Mouse (Mus musculus): Measurements from ENCODE around the gene Fbn1. TPM values are rescaled to one million over a fixed set of nuclear protein-coding genes. Genes with fewer than 3 reads are reported as not detected.

Fbn1 gene
- polyA plus RNA-seq (2014; fragmentation: Nextera tagmentation; extraction: Ambion mirVana): 61.0 and 61.1 TPM in 2 replicates

- H3K4me2 ChIP-seq (ENCODE audit: low read depth, low read length): peak within 1 kb of the TSS; percentile 76
- H3K9ac ChIP-seq (ENCODE audit: low read depth, low read length): peak within 1 kb of the TSS; percentile 84
- ATAC-seq (ENCODE audit: low read depth) (no peak), DNase-seq (ENCODE audit: low spot score) (no peak)
- H3K4me3 ChIP-seq (ENCODE audit: low read depth, low read length): peak within 1 kb of the TSS; percentile 81
- 0 out of 2 replicates have a peak, but pooled peaks cover 6% of the 10 kb centered on the region for H3K27me3 ChIP-seq (replicated peaks; ENCODE audit: control insufficient read depth, insufficient read depth, low read length)
- H3K9me3 ChIP-seq (ENCODE audit: control insufficient read depth, low read length): no peaks in the 10 kb centered on the region
- H3K4me1 ChIP-seq (ENCODE audit: control insufficient read depth, insufficient read depth, low read length): peaks cover 6% of the 10 kb centered on the region; the same call in 1 of the 2 replicates
- H3K36me3 ChIP-seq (ENCODE audit: control insufficient read depth, insufficient read depth, low read length): peaks cover 3% of the 10 kb centered on the region; the same call in 1 of the 2 replicates
- H3K27ac ChIP-seq (replicated peaks; ENCODE audit: low read depth, low read length): peak within 1 kb of the TSS; percentile 92
- 80% methylated on average over 4 of the region's 4 CpGs for WGBS
These were observed at the start of gene Fbn1 for GRCm38 (mm10) chr2:125507893-125508292. TSS of gene Fbn1 (minus strand) at chr2:125507993.

GRCm38 (mm10) chr2:125555830-125556229, 48.0 kb upstream of the Fbn1 start:
- H3K27ac ChIP-seq (replicated peaks; ENCODE audit: low read depth, low read length): no peak overlapping the region
- H3K4me1 ChIP-seq (ENCODE audit: control insufficient read depth, insufficient read depth, low read length): peaks cover 8% of the 10 kb centered on the region
- H3K36me3 ChIP-seq (ENCODE audit: control insufficient read depth, insufficient read depth, low read length): no peaks in the 10 kb centered on the region
- DNase-seq (ENCODE audit: low spot score): no peak
- H3K4me3 ChIP-seq (ENCODE audit: low read depth, low read length): no peak overlapping the region
- ATAC-seq (ENCODE audit: low read depth): no peak
- H3K9me3 ChIP-seq (ENCODE audit: control insufficient read depth, low read length): no peaks in the 10 kb centered on the region
- H3K9ac ChIP-seq (ENCODE audit: low read depth, low read length): no peak overlapping the region
- H3K27me3 ChIP-seq (replicated peaks; ENCODE audit: control insufficient read depth, insufficient read depth, low read length): no peaks in the 10 kb centered on the region
- WGBS: 70% methylated on average over 6 of the region's 6 CpGs
- H3K4me2 ChIP-seq (ENCODE audit: low read depth, low read length): no peak overlapping the region

- Histone ChIP-seq H3K9ac (ENCODE audit: low read depth, low read length) (no peak overlapping the region), H3K36me3 (ENCODE audit: control insufficient read depth, insufficient read depth, low read length) (no peaks in the 10 kb centered on the region), H3K4me1 (ENCODE audit: control insufficient read depth, insufficient read depth, low read length) (no peaks in the 10 kb centered on the region), H3K4me2 (ENCODE audit: low read depth, low read length) (no peak overlapping the region), H3K4me3 (ENCODE audit: low read depth, low read length) (no peak overlapping the region), H3K27me3 (replicated peaks; ENCODE audit: control insufficient read depth, insufficient read depth, low read length) (no peaks in the 10 kb centered on the region), H3K27ac (replicated peaks; ENCODE audit: low read depth, low read length) (no peak overlapping the region), H3K9me3 (ENCODE audit: control insufficient read depth, low read length) (no peaks in the 10 kb centered on the region)
- ATAC-seq (ENCODE audit: low read depth): no peak
- 33% methylated on average over 1 of the region's 1 CpGs for WGBS
- DNase-seq (ENCODE audit: low spot score): no peak
These were observed 41.2 kb upstream of the Fbn1 start for GRCm38 (mm10) chr2:125548806-125549578.

- no peaks in the 10 kb centered on the region for H3K9me3 ChIP-seq (ENCODE audit: control insufficient read depth, low read length)
- ATAC-seq (ENCODE audit: low read depth): no peak
- H3K9ac ChIP-seq (ENCODE audit: low read depth, low read length): no peak overlapping the region
- H3K36me3 ChIP-seq (ENCODE audit: control insufficient read depth, insufficient read depth, low read length): no peaks in the 10 kb centered on the region
- H3K4me2 ChIP-seq (ENCODE audit: low read depth, low read length): no peak overlapping the region
- H3K4me1 ChIP-seq (ENCODE audit: control insufficient read depth, insufficient read depth, low read length): no peaks in the 10 kb centered on the region
- DNase-seq (ENCODE audit: low spot score): no peak
- 72% methylated on average over 3 of the region's 3 CpGs for WGBS
- no peak overlapping the region for H3K27ac ChIP-seq (replicated peaks; ENCODE audit: low read depth, low read length)
- no peaks in the 10 kb centered on the region for H3K27me3 ChIP-seq (replicated peaks; ENCODE audit: control insufficient read depth, insufficient read depth, low read length)
- no peak overlapping the region for H3K4me3 ChIP-seq (ENCODE audit: low read depth, low read length)
These were observed 37.2 kb upstream of the Fbn1 start for GRCm38 (mm10) chr2:125544986-125545385.

GRCm38 (mm10) chr2:125543646-125544045, 35.9 kb upstream of the Fbn1 start:
- Histone ChIP-seq H3K27ac (replicated peaks; ENCODE audit: low read depth, low read length) (no peak overlapping the region), H3K4me1 (ENCODE audit: control insufficient read depth, insufficient read depth, low read length) (no peaks in the 10 kb centered on the region), H3K9me3 (ENCODE audit: control insufficient read depth, low read length) (no peaks in the 10 kb centered on the region), H3K4me3 (ENCODE audit: low read depth, low read length) (no peak overlapping the region), H3K36me3 (ENCODE audit: control insufficient read depth, insufficient read depth, low read length) (no peaks in the 10 kb centered on the region), H3K4me2 (ENCODE audit: low read depth, low read length) (no peak overlapping the region), H3K9ac (ENCODE audit: low read depth, low read length) (no peak overlapping the region), H3K27me3 (replicated peaks; ENCODE audit: control insufficient read depth, insufficient read depth, low read length) (no peaks in the 10 kb centered on the region)
- DNase-seq (ENCODE audit: low spot score) (no peak), ATAC-seq (ENCODE audit: low read depth) (no peak)
- WGBS: 52% methylated on average over 1 of the region's 1 CpGs

- no peaks in the 10 kb centered on the region for H3K27me3 ChIP-seq (replicated peaks; ENCODE audit: control insufficient read depth, insufficient read depth, low read length)
- no peak overlapping the region for H3K4me2 ChIP-seq (ENCODE audit: low read depth, low read length)
- H3K27ac ChIP-seq (replicated peaks; ENCODE audit: low read depth, low read length): no peak overlapping the region
- no peaks in the 10 kb centered on the region for H3K9me3 ChIP-seq (ENCODE audit: control insufficient read depth, low read length)
- DNase-seq (ENCODE audit: low spot score) (no peak), ATAC-seq (ENCODE audit: low read depth) (no peak)
- 71% methylated on average over 7 of the region's 7 CpGs for WGBS
- no peak overlapping the region for H3K4me3 ChIP-seq (ENCODE audit: low read depth, low read length)
- H3K4me1 ChIP-seq (ENCODE audit: control insufficient read depth, insufficient read depth, low read length): no peaks in the 10 kb centered on the region
- no peak overlapping the region for H3K9ac ChIP-seq (ENCODE audit: low read depth, low read length)
- H3K36me3 ChIP-seq (ENCODE audit: control insufficient read depth, insufficient read depth, low read length): no peaks in the 10 kb centered on the region
These were observed 33.7 kb upstream of the Fbn1 start for GRCm38 (mm10) chr2:125541451-125541850.

GRCm38 (mm10) chr2:125540579-125540978, 32.8 kb upstream of the Fbn1 start:
- no peaks in the 10 kb centered on the region for H3K36me3 ChIP-seq (ENCODE audit: control insufficient read depth, insufficient read depth, low read length)
- no peak overlapping the region for H3K4me2 ChIP-seq (ENCODE audit: low read depth, low read length)
- H3K4me3 ChIP-seq (ENCODE audit: low read depth, low read length): no peak overlapping the region
- WGBS: 67% methylated on average over 7 of the region's 7 CpGs
- no peaks in the 10 kb centered on the region for H3K4me1 ChIP-seq (ENCODE audit: control insufficient read depth, insufficient read depth, low read length)
- no peak overlapping the region for H3K27ac ChIP-seq (replicated peaks; ENCODE audit: low read depth, low read length)
- ATAC-seq (ENCODE audit: low read depth) (0 out of 2 replicates have a peak, but pooled peaks have one; percentile 22), DNase-seq (ENCODE audit: low spot score) (no peak)
- H3K9me3 ChIP-seq (ENCODE audit: control insufficient read depth, low read length): no peaks in the 10 kb centered on the region
- H3K27me3 ChIP-seq (replicated peaks; ENCODE audit: control insufficient read depth, insufficient read depth, low read length): no peaks in the 10 kb centered on the region
- no peak overlapping the region for H3K9ac ChIP-seq (ENCODE audit: low read depth, low read length)

- WGBS: 80% methylated on average over 3 of the region's 3 CpGs
- H3K9me3 ChIP-seq (ENCODE audit: control insufficient read depth, low read length): no peaks in the 10 kb centered on the region
- H3K27ac ChIP-seq (replicated peaks; ENCODE audit: low read depth, low read length): no peak overlapping the region
- no peaks in the 10 kb centered on the region for H3K36me3 ChIP-seq (ENCODE audit: control insufficient read depth, insufficient read depth, low read length)
- H3K4me2 ChIP-seq (ENCODE audit: low read depth, low read length): no peak overlapping the region
- DNase-seq (ENCODE audit: low spot score): no peak
- no peaks in the 10 kb centered on the region for H3K27me3 ChIP-seq (replicated peaks; ENCODE audit: control insufficient read depth, insufficient read depth, low read length)
- no peak overlapping the region for H3K4me3 ChIP-seq (ENCODE audit: low read depth, low read length)
- no peak for ATAC-seq (ENCODE audit: low read depth)
- H3K9ac ChIP-seq (ENCODE audit: low read depth, low read length): no peak overlapping the region
- H3K4me1 ChIP-seq (ENCODE audit: control insufficient read depth, insufficient read depth, low read length): no peaks in the 10 kb centered on the region
These were observed 31.8 kb upstream of the Fbn1 start for GRCm38 (mm10) chr2:125539640-125540039.

- H3K9me3 ChIP-seq (ENCODE audit: control insufficient read depth, low read length): no peaks in the 10 kb centered on the region
- WGBS: 65% methylated on average over 6 of the region's 6 CpGs
- no peak overlapping the region for H3K9ac ChIP-seq (ENCODE audit: low read depth, low read length)
These were observed 22.9 kb upstream of the Fbn1 start for GRCm38 (mm10) chr2:125530665-125531064.

More at GRCm38 (mm10) chr2:125530665-125531064, 22.9 kb upstream of the Fbn1 start:
- DNase-seq (ENCODE audit: low spot score) (peak; percentile 35), ATAC-seq (ENCODE audit: low read depth) (no peak; the same call in 1 of the 2 replicates)
- Histone ChIP-seq H3K27ac (replicated peaks; ENCODE audit: low read depth, low read length) (no peak overlapping the region), H3K4me1 (ENCODE audit: control insufficient read depth, insufficient read depth, low read length) (no peaks in the 10 kb centered on the region), H3K4me2 (ENCODE audit: low read depth, low read length) (no peak overlapping the region), H3K27me3 (replicated peaks; ENCODE audit: control insufficient read depth, insufficient read depth, low read length) (no peaks in the 10 kb centered on the region), H3K4me3 (ENCODE audit: low read depth, low read length) (no peak overlapping the region), H3K36me3 (ENCODE audit: control insufficient read depth, insufficient read depth, low read length) (no peaks in the 10 kb centered on the region)
